Mouse (Mus musculus) adipocyte (in vitro differentiated cells): ENCODE data around the gene Vmn2r84.
"Not testable (repeated sequence)": the region's sequence is repeated elsewhere in the genome, so short reads cannot be mapped to it uniquely, and the experiment has no call there.

Source experiments
- DNase-seq: peaks from one replicate; pipeline ENCODE4 v3.0.0-alpha.2; 2016; ENCODE audit warnings: low spot score

The Vmn2r84 gene

GRCm38 (mm10) chr10:130394232-130394631 lies at the start of gene Vmn2r84:
TSS of gene Vmn2r84 (minus strand) at chr10:130394332.
- DNase-seq = no peak

- peak; percentile 14 for DNase-seq
These were observed 40.2 kb upstream of the Vmn2r84 start for GRCm38 (mm10) chr10:130434185-130434898.

GRCm38 (mm10) chr10:130429603-130430002 lies 35.5 kb upstream of the Vmn2r84 start, which contains the start of gene Vmn2r85:
TSS of gene Vmn2r85 (minus strand) at chr10:130429703.
- DNase-seq = not testable (repeated sequence)

- DNase-seq = not testable (repeated sequence)
These were observed 28.2 kb upstream of the Vmn2r84 start for GRCm38 (mm10) chr10:130422368-130422767.

- no peak for DNase-seq
These were observed 26.3 kb upstream of the Vmn2r84 start for GRCm38 (mm10) chr10:130420401-130420800.

GRCm38 (mm10) chr10:130419954-130420353 lies 25.8 kb upstream of the Vmn2r84 start:
- not testable (repeated sequence) for DNase-seq

- DNase-seq = not testable (repeated sequence)
These were observed 22.2 kb upstream of the Vmn2r84 start for GRCm38 (mm10) chr10:130416352-130416751.

- DNase-seq = not testable (repeated sequence)
These were observed 18.1 kb upstream of the Vmn2r84 start for GRCm38 (mm10) chr10:130412167-130412698.

- no peak for DNase-seq
These were observed 19.0 kb downstream of the Vmn2r84 start for GRCm38 (mm10) chr10:130375145-130375544.

- no peak for DNase-seq
These were observed 21.5 kb downstream of the Vmn2r84 start for GRCm38 (mm10) chr10:130372491-130373173.

- DNase-seq = peak; percentile 3
These were observed 22.5 kb downstream of the Vmn2r84 start for GRCm38 (mm10) chr10:130371644-130372043.

- DNase-seq = no peak
These were observed 24.0 kb downstream of the Vmn2r84 start for GRCm38 (mm10) chr10:130370005-130370682.

- DNase-seq = no peak
These were observed 25.7 kb downstream of the Vmn2r84 start for GRCm38 (mm10) chr10:130368384-130368783.

GRCm38 (mm10) chr10:130364766-130365165 lies 29.4 kb downstream of the Vmn2r84 start:
- DNase-seq = no peak

GRCm38 (mm10) chr10:130363438-130364164 lies 30.5 kb downstream of the Vmn2r84 start:
- DNase-seq = peak; percentile 64

GRCm38 (mm10) chr10:130344056-130344455 lies 50.1 kb downstream of the Vmn2r84 start:
- DNase-seq = no peak

GRCm38 (mm10) chr10:130340050-130340449 lies 54.1 kb downstream of the Vmn2r84 start:
- DNase-seq = not testable (repeated sequence)

- DNase-seq = no peak
These were observed 56.6 kb downstream of the Vmn2r84 start for GRCm38 (mm10) chr10:130337581-130337980.

- DNase-seq = no peak
These were observed 57.7 kb downstream of the Vmn2r84 start for GRCm38 (mm10) chr10:130336385-130336784.

GRCm38 (mm10) chr10:130330711-130331110 lies 63.4 kb downstream of the Vmn2r84 start:
- no peak for DNase-seq
